9 mouse cellular contexts compared by ENCODE assay signal in genomic region chr2:125604646-125605045, GRCm38 (mm10). TPM values are rescaled to one million over a fixed set of nuclear protein-coding genes. Genes with fewer than 3 reads are reported as not detected.
A peak's percentile ranks its signal among the peaks of the same experiment; 100 is the strongest.
DNase-seq lines count a peak whose midpoint lies in the region; TF ChIP-seq lines count a peak whose summit lies in the region.
"Had no signal": no experiment of that assay in that cellular context is flagged by ENCODE, and none has a peak within 500 bp of the region (broad histone marks: within the 10 kb centered on the region; RNA-seq: fewer than 3 reads in every experiment).

No protein-coding gene starts in this region.

- no peaks in the 10 kb centered on the region for H3K4me1 ChIP-seq in small intestine, adult 2 months (ENCODE audit: control insufficient read depth, insufficient read depth, insufficient read length, low read length)
- H3K4me1 ChIP-seq: embryonic facial prominence, embryonic 15.5 days had no signal

- no peak for TF ChIP-seq POLR2A in small intestine, adult 2 months (IDR thresholded peaks at IDR 0.05; ENCODE audit: low read depth, low read length)

- TF ChIP-seq CTCF in small intestine, adult 2 months (IDR thresholded peaks at IDR 0.05; ENCODE audit: extremely low read depth, insufficient read length, insufficient replicate concordance, low read depth, low read length): peak; percentile 54; the same call in 1 of the 2 replicates

- DNase-seq in layer of hippocampus, adult 11-12 months (ENCODE audit: low spot score): peak; percentile 58
- DNase-seq in layer of hippocampus, postnatal 36 days: no peak
- DNase-seq in Muller cell, postnatal 12 days (ENCODE audit: inconsistent ontology term): peak; percentile 51
- peak; percentile 26 for DNase-seq in embryo, embryonic 11.5 days (ENCODE audit: low read depth, low spot score)
- DNase-seq in heart, postnatal 4 days: peak; percentile 84
- peak; percentile 88 for DNase-seq in lung, postnatal 10 days
- DNase-seq in cerebellum, adult 18-20 months: no peak

- peaks cover 28% of the 10 kb centered on the region for H3K36me3 ChIP-seq in small intestine, adult 2 months (ENCODE audit: control insufficient read depth, insufficient read depth, low read length)

- no peak overlapping the region for H3K4me3 ChIP-seq in small intestine, adult 2 months (ENCODE audit: low read depth, low read length)
- H3K4me3 ChIP-seq: embryonic facial prominence, embryonic 15.5 days had no signal

- H3K27ac ChIP-seq in small intestine, adult 2 months (ENCODE audit: insufficient read depth, low read depth, low read length): no peak overlapping the region
- H3K27ac ChIP-seq: embryonic facial prominence, embryonic 15.5 days had no signal

- 70% methylated on average over 7 of the region's 7 CpGs for WGBS in small intestine, adult 2 months

- no peaks in the 10 kb centered on the region for H3K27me3 ChIP-seq in small intestine, adult 2 months (ENCODE audit: control insufficient read depth, insufficient read depth, low read length)
- H3K27me3 ChIP-seq: embryonic facial prominence, embryonic 15.5 days had no signal

RNA-seq across cellular contexts. Expression of gene Cep152, which starts 20.3 kb away (rescaled TPM):
- total RNA-seq in layer of hippocampus, postnatal 36 days (2021): 1 to 10 TPM; 3.5 to 4.1 TPM
- 1 to 10 TPM; 4.8 to 4.9 TPM for total RNA-seq in heart, postnatal 4 days (2021)
- 0.32 and 0.82 TPM in 2 replicates for polyA plus RNA-seq in small intestine, adult 2 months (2012; rRNA removed)

Comparison
In these comparisons a context has a peak if more than half of its experiments do, and no peak if none do; other contexts are left out.
1. DNase-seq: peak in layer of hippocampus, adult 11-12 months (single experiment), Muller cell, postnatal 12 days (single experiment), embryo, embryonic 11.5 days (single experiment), heart, postnatal 4 days (single experiment) and lung, postnatal 10 days (single experiment); none in layer of hippocampus, postnatal 36 days (0 of 2) and cerebellum, adult 18-20 months (0 of 2).